Mouse (Mus musculus) CH12.LX (cell line): ENCODE data around the gene Notch1. TPM values are rescaled to one million over a fixed set of nuclear protein-coding genes. Genes with fewer than 3 reads are reported as not detected.

Experiments
- DNase-seq: peaks from one replicate; pipeline ENCODE4 v3.0.0-alpha.2; 2013; ENCODE audit errors: extremely low read depth
- H3K27ac ChIP-seq: 2 replicates; pipeline ENCODE4 v1.5.1; 2012; ENCODE audit warnings: low read depth, mild to moderate bottlenecking, control low read depth, moderate library complexity; ENCODE audit not compliant: insufficient read depth
- H3K27me3 ChIP-seq: replicated peaks from 2 replicates; pipeline ENCODE3; 2012; ENCODE audit warnings: inconsistent platforms
- H3K36me3 ChIP-seq, 2 experiments: replicated peaks in 1 of 2; 2 replicates each; pipeline versions ENCODE3 to v1.6.1; 2012; ENCODE audit warnings: inconsistent platforms in 1 of 2, low read length in 1 of 2, mild to moderate bottlenecking in 1 of 2, mixed read lengths in 1 of 2, moderate library complexity in 1 of 2; ENCODE audit not compliant: control insufficient read depth in 1 of 2, insufficient read depth in 1 of 2
- H3K4me1 ChIP-seq, 2 experiments: 2 replicates each; pipeline ENCODE4 v1.6.1; 2012; ENCODE audit warnings: inconsistent platforms in 1 of 2, moderate library complexity in 1 of 2; ENCODE audit not compliant: insufficient read depth in 2 of 2, control insufficient read depth in 1 of 2
- H3K4me2 ChIP-seq: 2 replicates; pipeline ENCODE4 v1.6.1; 2012; ENCODE audit warnings: low read depth, mild to moderate bottlenecking, control low read depth; ENCODE audit not compliant: poor library complexity, insufficient read depth, severe bottlenecking
- H3K4me3 ChIP-seq, 3 experiments: fragments of 150-350 bp in 1 of 3; sonication (generic) in 1 of 3; replicated peaks in 1 of 3; 2 replicates each; pipeline versions ENCODE3 to v1.5.1; 2011 to 2012; ENCODE audit warnings: low read depth in 2 of 3, low read length in 2 of 3, mild to moderate bottlenecking in 2 of 3, moderate library complexity in 2 of 3, control low read depth in 1 of 3, improper control_type of control experiment in 1 of 3, inconsistent platforms in 1 of 3, mixed read lengths in 1 of 3; ENCODE audit not compliant: poor library complexity in 1 of 3
- H3K79me2 ChIP-seq: replicated peaks from 2 replicates; pipeline ENCODE4 v1.6.1; 2012; ENCODE audit warnings: mild to moderate bottlenecking, moderate library complexity; ENCODE audit not compliant: control insufficient read depth, poor library complexity, insufficient read depth, severe bottlenecking; ENCODE audit errors: extremely low read depth
- H3K9ac ChIP-seq: 2 replicates; pipeline ENCODE4 v1.6.1; 2012; ENCODE audit warnings: low read depth, mild to moderate bottlenecking, control low read depth, moderate library complexity; ENCODE audit not compliant: insufficient read depth
- H3K9me3 ChIP-seq: replicated peaks from 2 replicates; pipeline ENCODE3; 2012; ENCODE audit warnings: low read length, inconsistent platforms, mixed read lengths
- BHLHE40 ChIP-seq: IDR thresholded peaks from 2 replicates; pipeline ENCODE4 v1.6.1; 2011; ENCODE audit warnings: mild to moderate bottlenecking, low read depth, low read length, improper control_type of control experiment
- CTCF ChIP-seq, 2 experiments: IDR thresholded peaks in 1 of 2; conservative IDR thresholded peaks in 1 of 2; 2 replicates each; pipeline ENCODE4 v1.5.1; 2011 to 2012; ENCODE audit warnings: low read depth in 2 of 2, low read length in 2 of 2, improper control_type of control experiment in 1 of 2, inconsistent platforms in 1 of 2, mild to moderate bottlenecking in 1 of 2, moderate library complexity in 1 of 2
- ELF1 ChIP-seq: IDR thresholded peaks from 2 replicates; pipeline ENCODE4 v1.6.1; 2014; ENCODE audit warnings: low read depth, mild to moderate bottlenecking, inconsistent platforms, low read length, improper control_type of control experiment
- HCFC1 ChIP-seq: IDR thresholded peaks from 2 replicates; pipeline ENCODE4 v1.6.1; 2012; ENCODE audit warnings: low read depth, mild to moderate bottlenecking, inconsistent platforms, low read length, improper control_type of control experiment
- IRF4 ChIP-seq: IDR thresholded peaks from 2 replicates; pipeline ENCODE4 v1.6.1; 2014; ENCODE audit warnings: low read depth, mild to moderate bottlenecking, inconsistent platforms, low read length, improper control_type of control experiment
- JUN ChIP-seq: IDR thresholded peaks from 2 replicates; pipeline ENCODE4 v1.6.1; 2011; ENCODE audit warnings: low read depth, mild to moderate bottlenecking, low read length, improper control_type of control experiment, moderate library complexity; ENCODE audit not compliant: insufficient read depth
- KAT2A ChIP-seq: IDR thresholded peaks from 2 replicates; pipeline ENCODE4 v1.6.1; 2012; ENCODE audit warnings: low read length, improper control_type of control experiment, inconsistent platforms; ENCODE audit not compliant: insufficient replicate concordance
- MAX ChIP-seq: IDR thresholded peaks from 2 replicates; pipeline ENCODE4 v1.6.1; 2011; ENCODE audit warnings: low read length, improper control_type of control experiment
- MAZ ChIP-seq: IDR thresholded peaks from 2 replicates; pipeline ENCODE4 v1.6.1; 2012; ENCODE audit warnings: low read depth, mild to moderate bottlenecking, inconsistent platforms, low read length, improper control_type of control experiment, moderate library complexity
- MEF2A ChIP-seq: IDR thresholded peaks from 2 replicates; pipeline ENCODE4 v1.6.1; 2014; ENCODE audit warnings: low read depth, mild to moderate bottlenecking, inconsistent platforms, low read length, improper control_type of control experiment, borderline replicate concordance
- MYC ChIP-seq: IDR thresholded peaks from 2 replicates; pipeline ENCODE4 v1.6.1; 2011; ENCODE audit warnings: low read depth, mild to moderate bottlenecking, improper control_type of control experiment, low read length
- RAD21 ChIP-seq: IDR thresholded peaks from 2 replicates; pipeline ENCODE4 v1.6.1; 2011; ENCODE audit warnings: low read depth, mild to moderate bottlenecking, low read length, improper control_type of control experiment, moderate library complexity
- SMC3 ChIP-seq: IDR thresholded peaks from 2 replicates; pipeline ENCODE4 v1.6.1; 2011; ENCODE audit warnings: low read depth, low read length, improper control_type of control experiment
- TCF12 ChIP-seq: IDR thresholded peaks from 2 replicates; pipeline ENCODE4 v1.6.1; 2014; ENCODE audit warnings: low read depth, mild to moderate bottlenecking, inconsistent platforms, low read length, improper control_type of control experiment
- ZC3H11A ChIP-seq: IDR thresholded peaks from 2 replicates; pipeline ENCODE4 v1.6.1; 2012; ENCODE audit warnings: low read depth, mild to moderate bottlenecking, inconsistent platforms, low read length, improper control_type of control experiment
- ZNF384 ChIP-seq: IDR thresholded peaks from 2 replicates; pipeline ENCODE4 v1.6.1; 2012; ENCODE audit warnings: low read depth, low read length, improper control_type of control experiment, inconsistent platforms
- dilution Hi-C: fragments of 300-500 bp; cut with MboI; formaldehyde crosslinking; loops from 2 replicates; pipeline ENCODE4 v1.14.3; 2020; ENCODE audit warnings: low sequenced_read_pairs; ENCODE audit not compliant: extremely low pct_unique_long_range_greater_than_20kb, extremely low pct_ligation_motif_present
- in situ Hi-C: fragments of 300-500 bp; cut with MboI; formaldehyde crosslinking; loops from 3 replicates; pipeline ENCODE4 v1.14.3; 2019; ENCODE audit warnings: low sequenced_read_pairs, low pct_ligation_motif_present, low pct_unique_long_range_greater_than_20kb, mixed read lengths
- polyA plus RNA-seq: library from polyadenylated mRNA; unstranded; fragments of >175 nt; gene quantifications from 2 replicates; pipeline ENCODE4 v1.2.1, GENCODE M21; 2012; ENCODE audit warnings: low read depth; ENCODE audit not compliant: insufficient read length
- total RNA-seq, 2 experiments: library from RNA; depleted of rRNA; stranded (reverse); fragments of 300-350 nt in 1 of 2; fragments of >200 nt in 1 of 2; gene quantifications; 2 replicates each; pipeline ENCODE4 v1.2.3; 2012 to 2014

Gene Notch1
- total RNA-seq (2012; rRNA removed) (11.4 and 13.1 TPM in 2 replicates), total RNA-seq (2014; rRNA removed) (0.86 and 0.98 TPM in 2 replicates), polyA plus RNA-seq (2.7 and 3.8 TPM in 2 replicates)

- no peak for DNase-seq
- no peaks in the 10 kb centered on the region for H3K36me3 ChIP-seq
- no peak within 1 kb of the TSS for H3K4me2 ChIP-seq
- no peaks in the 10 kb centered on the region for H3K27me3 ChIP-seq
- in situ Hi-C loops, result no loop called here
- H3K4me3 ChIP-seq, result no peak within 1 kb of the TSS
- no peak within 1 kb of the TSS for H3K27ac ChIP-seq
- no peaks in the 10 kb centered on the region for H3K79me2 ChIP-seq
- TF ChIP-seq JUN, result no peak
- TF ChIP-seq ZC3H11A, result no peak
- TF ChIP-seq, all 38 proteins: peak for 0
- Histone ChIP-seq H3K4me1 (peaks cover 10 to 36% of the 10 kb centered on the region in 2 experiments), H3K9ac (no peak within 1 kb of the TSS), H3K9me3 (no peaks in the 10 kb centered on the region)
- dilution Hi-C loops, result no loop called here
These were observed at the start of gene Notch1 for GRCm38 (mm10) chr2:26516275-26516674. Gene Notch1, minus strand, starts transcription at chr2:26516663.

GRCm38 (mm10) chr2:26566221-26566620 lies 49.8 kb upstream of the Notch1 start:
- DNase-seq, result peak; percentile 73
- TF ChIP-seq IRF4, result peak; percentile 51; the same call in 1 of the 2 replicates
- TF ChIP-seq ZC3H11A, result peak; percentile 79
- no peak for TF ChIP-seq MEF2A
- no peak for TF ChIP-seq BHLHE40
- peak; percentile 100 for TF ChIP-seq RAD21
- TF ChIP-seq ZNF384, result no peak
- TF ChIP-seq HCFC1, result peak; percentile 30; the same call in 1 of the 2 replicates
- TF ChIP-seq TCF12, result peak; percentile 55; the same call in 1 of the 2 replicates
- TF ChIP-seq JUN, result no peak
- TF ChIP-seq ELF1, result peak; percentile 50; the same call in 1 of the 2 replicates
- peak; percentile 22 to 97; a peak in 2 of 4 replicates for TF ChIP-seq CTCF (conservative IDR thresholded peaks at IDR 0.05 in 1 of 2, IDR thresholded peaks at IDR 0.05 in 1 of 2; ENCODE audit: low read depth in 2 of 2, low read length in 2 of 2)
- no peak for TF ChIP-seq MYC
- peak; percentile 96 for TF ChIP-seq SMC3
- peak; percentile 45 for TF ChIP-seq MAX
- no peak for TF ChIP-seq MAZ
- TF ChIP-seq KAT2A, result no peak
- TF ChIP-seq, all 38 proteins: peak for 9
- Histone ChIP-seq H3K27me3 (peaks cover 2% of the 10 kb centered on the region), H3K9ac (no peak overlapping the region), H3K79me2 (no peaks in the 10 kb centered on the region), H3K4me2 (no peak overlapping the region), H3K4me1 (peaks cover 7 to 31% of the 10 kb centered on the region in 2 experiments; a peak in 3 of 4 replicates), H3K27ac (no peak overlapping the region), H3K4me3 (no peak overlapping the region), H3K36me3 (no peaks in the 10 kb centered on the region), H3K9me3 (no peaks in the 10 kb centered on the region)
- in situ Hi-C loops (loop anchor here (10.0 kb wide), 1 partner anchor 401 kb away; no protein-coding TSS in a partner anchor), dilution Hi-C loops (no loop called here)
